Mouse (Mus musculus) brain, embryonic 14.5 days (tissue): Measurements from ENCODE around the gene Ggact.

Source experiments
- CTCF ChIP-seq: fragments of 200-500 bp; IDR thresholded peaks from 2 replicates; pipeline ENCODE4 v1.5.1; 2012; ENCODE audit warnings: inconsistent platforms, mild to moderate bottlenecking, moderate library complexity, borderline replicate concordance; ENCODE audit not compliant: insufficient read depth, insufficient read length; ENCODE audit errors: extremely low read depth
- POLR2A ChIP-seq: fragments of 200-500 bp; IDR thresholded peaks from 2 replicates; pipeline ENCODE4 v1.6.1; 2012; ENCODE audit warnings: mild to moderate bottlenecking, inconsistent platforms, borderline replicate concordance; ENCODE audit not compliant: poor library complexity, insufficient read depth, insufficient read length, severe bottlenecking; ENCODE audit errors: extremely low read depth

GRCm38 (mm10) chr14:122898550-122898949, 15.0 kb downstream of the Ggact start:
- TF ChIP-seq POLR2A: no peak
- no peak for TF ChIP-seq CTCF
